Mouse (Mus musculus): ENCODE data around the gene Gm3002. TPM values are rescaled to one million over a fixed set of nuclear protein-coding genes. Genes with fewer than 3 reads are reported as not detected.
"Not testable (repeated sequence)": the region's sequence is repeated elsewhere in the genome, so short reads cannot be mapped to it uniquely, and the experiment has no call there.

Gm3002 gene
- not detected in 2 replicates for polyA plus RNA-seq (2015; fragmentation: Nextera tagmentation; extraction: Ambion mirVana)

GRCm38 (mm10) chr14:3809774-3810173 is at the start of gene Gm3002:
Gm3002 (plus strand) TSS chr14:3810074.
- ATAC-seq; H3K9me3 ChIP-seq (ENCODE audit: control insufficient read depth, low read length); H3K4me2 ChIP-seq (ENCODE audit: low read depth, low read length); H3K27me3 ChIP-seq (replicated peaks; ENCODE audit: control insufficient read depth, insufficient read depth, low read length); H3K9ac ChIP-seq (ENCODE audit: low read depth, low read length); H3K4me3 ChIP-seq (ENCODE audit: low read length); H3K36me3 ChIP-seq (ENCODE audit: control insufficient read depth, insufficient read depth, low read length); H3K27ac ChIP-seq (ENCODE audit: low read length); H3K4me1 ChIP-seq (ENCODE audit: control insufficient read depth, insufficient read depth, low read length): not testable (repeated sequence)
- no CpG with 5 or more reads among the region's 31 CpGs for WGBS

DNA sequence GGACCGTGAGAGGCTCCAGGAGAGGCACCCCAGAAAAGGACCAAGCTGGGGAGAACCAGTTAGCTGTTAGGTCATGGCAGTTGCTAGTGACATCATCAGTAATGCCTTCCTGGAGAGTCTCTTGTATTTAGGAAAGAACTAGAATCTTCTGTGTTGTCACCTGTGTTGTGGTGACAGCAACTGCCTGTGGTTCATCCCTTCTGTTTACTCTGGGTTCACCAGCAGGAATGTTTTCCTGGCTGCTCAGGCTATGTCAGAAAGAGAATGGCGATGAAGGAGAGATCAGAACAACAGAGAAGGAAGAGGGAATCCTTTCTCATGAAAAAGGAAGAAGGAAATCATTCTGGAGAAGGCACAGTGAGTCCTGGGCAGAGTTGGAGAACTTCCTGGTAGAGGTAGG is 36.1 kb downstream of the Gm3002 start, which contains the start of gene Gm3033:
Gene Gm3033, plus strand, starts transcription at position 301 of the 400 bp plus-strand sequence.
- H3K4me3 ChIP-seq (ENCODE audit: low read length); H3K4me2 ChIP-seq (ENCODE audit: low read depth, low read length); H3K4me1 ChIP-seq (ENCODE audit: control insufficient read depth, insufficient read depth, low read length); H3K27ac ChIP-seq (ENCODE audit: low read length); H3K9me3 ChIP-seq (ENCODE audit: control insufficient read depth, low read length); ATAC-seq; H3K27me3 ChIP-seq (replicated peaks; ENCODE audit: control insufficient read depth, insufficient read depth, low read length); H3K36me3 ChIP-seq (ENCODE audit: control insufficient read depth, insufficient read depth, low read length); H3K9ac ChIP-seq (ENCODE audit: low read depth, low read length): not testable (repeated sequence)
- WGBS: no CpG with 5 or more reads among the region's 2 CpGs

GRCm38 (mm10) chr14:3883872-3884271 is 74.0 kb downstream of the Gm3002 start, which contains the start of gene Gm2916:
Gm2916 (plus strand) TSS chr14:3884172.
- ATAC-seq; H3K9ac ChIP-seq (ENCODE audit: low read depth, low read length); H3K4me3 ChIP-seq (ENCODE audit: low read length); H3K9me3 ChIP-seq (ENCODE audit: control insufficient read depth, low read length); H3K4me1 ChIP-seq (ENCODE audit: control insufficient read depth, insufficient read depth, low read length); H3K27ac ChIP-seq (ENCODE audit: low read length); H3K36me3 ChIP-seq (ENCODE audit: control insufficient read depth, insufficient read depth, low read length); H3K27me3 ChIP-seq (replicated peaks; ENCODE audit: control insufficient read depth, insufficient read depth, low read length); H3K4me2 ChIP-seq (ENCODE audit: low read depth, low read length): not testable (repeated sequence)
- WGBS: no CpG with 5 or more reads among the region's 1 CpGs

GRCm38 (mm10) chr14:3931456-3931855 is 121.6 kb downstream of the Gm3002 start, which contains the start of gene Gm3029:
Gm3029 (plus strand) TSS chr14:3931756.
- not testable (repeated sequence) for H3K27ac ChIP-seq (ENCODE audit: low read length); H3K4me1 ChIP-seq (ENCODE audit: control insufficient read depth, insufficient read depth, low read length); ATAC-seq; H3K36me3 ChIP-seq (ENCODE audit: control insufficient read depth, insufficient read depth, low read length); H3K9ac ChIP-seq (ENCODE audit: low read depth, low read length); H3K4me3 ChIP-seq (ENCODE audit: low read length); H3K27me3 ChIP-seq (replicated peaks; ENCODE audit: control insufficient read depth, insufficient read depth, low read length); H3K9me3 ChIP-seq (ENCODE audit: control insufficient read depth, low read length); H3K4me2 ChIP-seq (ENCODE audit: low read depth, low read length)
- 80% methylated on average over 1 of the region's 2 CpGs for WGBS

- not testable (repeated sequence) for H3K4me1 ChIP-seq (ENCODE audit: control insufficient read depth, insufficient read depth, low read length); H3K27ac ChIP-seq (ENCODE audit: low read length); H3K27me3 ChIP-seq (replicated peaks; ENCODE audit: control insufficient read depth, insufficient read depth, low read length); H3K4me3 ChIP-seq (ENCODE audit: low read length); H3K4me2 ChIP-seq (ENCODE audit: low read depth, low read length); H3K9ac ChIP-seq (ENCODE audit: low read depth, low read length); H3K9me3 ChIP-seq (ENCODE audit: control insufficient read depth, low read length); H3K36me3 ChIP-seq (ENCODE audit: control insufficient read depth, insufficient read depth, low read length); ATAC-seq
- no CpG with 5 or more reads among the region's 2 CpGs for WGBS
Observed at GRCm38 (mm10) chr14:3963247-3963646, 153.4 kb downstream of the Gm3002 start, which contains the start of gene Gm3095. Gm3095 (plus strand) TSS chr14:3963547.

GRCm38 (mm10) chr14:3998094-3998493 is 188.2 kb downstream of the Gm3002 start, which contains the start of gene Gm3099:
Gm3099 (plus strand) TSS chr14:3998394.
- H3K27me3 ChIP-seq (replicated peaks; ENCODE audit: control insufficient read depth, insufficient read depth, low read length); H3K27ac ChIP-seq (ENCODE audit: low read length); H3K9me3 ChIP-seq (ENCODE audit: control insufficient read depth, low read length); H3K4me2 ChIP-seq (ENCODE audit: low read depth, low read length); H3K4me3 ChIP-seq (ENCODE audit: low read length); ATAC-seq; H3K4me1 ChIP-seq (ENCODE audit: control insufficient read depth, insufficient read depth, low read length); H3K9ac ChIP-seq (ENCODE audit: low read depth, low read length); H3K36me3 ChIP-seq (ENCODE audit: control insufficient read depth, insufficient read depth, low read length): not testable (repeated sequence)
- WGBS: 88% methylated on average over 1 of the region's 3 CpGs

Other genes starting within 250 kb of the Gm3002 start
- gene Gm3012, start 175.6 kb upstream of the Gm3002 start, polyA plus RNA-seq (2015; fragmentation: Nextera tagmentation; extraction: Ambion mirVana): not detected in 2 replicates
- gene Gm3020, start 158.0 kb upstream of the Gm3002 start, polyA plus RNA-seq (2015; fragmentation: Nextera tagmentation; extraction: Ambion mirVana): 0.42 and 0.56 TPM in 2 replicates
- gene Gm3043, start 121.3 kb upstream of the Gm3002 start, polyA plus RNA-seq (2015; fragmentation: Nextera tagmentation; extraction: Ambion mirVana): not detected in 2 replicates
- gene Gm3033, start 36.2 kb downstream of the Gm3002 start, polyA plus RNA-seq (2015; fragmentation: Nextera tagmentation; extraction: Ambion mirVana): not detected in 2 replicates
- not detected in 2 replicates for gene Gm2916, start 74.1 kb downstream of the Gm3002 start, polyA plus RNA-seq (2015; fragmentation: Nextera tagmentation; extraction: Ambion mirVana)
- not detected in 2 replicates for gene Gm3029, start 121.7 kb downstream of the Gm3002 start, polyA plus RNA-seq (2015; fragmentation: Nextera tagmentation; extraction: Ambion mirVana)
- not detected in 2 replicates for gene Gm3095, start 153.5 kb downstream of the Gm3002 start, polyA plus RNA-seq (2015; fragmentation: Nextera tagmentation; extraction: Ambion mirVana)
- not detected in 2 replicates for gene Gm3099, start 188.3 kb downstream of the Gm3002 start, polyA plus RNA-seq (2015; fragmentation: Nextera tagmentation; extraction: Ambion mirVana)
- gene Gm5796, start 213.9 kb downstream of the Gm3002 start, polyA plus RNA-seq (2015; fragmentation: Nextera tagmentation; extraction: Ambion mirVana): 0.13 TPM in 1 of 2 replicates, not detected in the other